Mouse (Mus musculus): ENCODE data around the gene Pnmal1. TPM values are rescaled to one million over a fixed set of nuclear protein-coding genes. Genes with fewer than 3 reads are reported as not detected.

Pnmal1 gene
- total RNA-seq, 1 experiment from 2014 or later, result not detected

- peak; percentile 14 to 37; a peak in 2 of 4 replicates for ATAC-seq (replicated peaks in 1 of 2; ENCODE audit: insufficient read depth in 1 of 2, low FRiP score in 2 of 2, low TSS enrichment in 1 of 2, low read depth in 1 of 2, poor library complexity in 2 of 2, severe bottlenecking in 2 of 2)
These were observed 20.9 kb downstream of the Pnmal1 start for GRCm38 (mm10) chr7:16980348-16980747.

GRCm38 (mm10) chr7:16982859-16983568 lies 23.5 kb downstream of the Pnmal1 start, which contains the start of gene Gm42372:
Gm42372 (plus strand) TSS chr7:16983086.
- peak; percentile 91 to 94 for ATAC-seq (replicated peaks in 1 of 2; ENCODE audit: insufficient read depth in 1 of 2, low FRiP score in 2 of 2, low TSS enrichment in 1 of 2, low read depth in 1 of 2, poor library complexity in 2 of 2, severe bottlenecking in 2 of 2)

GRCm38 (mm10) chr7:16987541-16988149 lies 28.2 kb downstream of the Pnmal1 start:
- ATAC-seq (replicated peaks in 1 of 2; ENCODE audit: insufficient read depth in 1 of 2, low FRiP score in 2 of 2, low TSS enrichment in 1 of 2, low read depth in 1 of 2, poor library complexity in 2 of 2, severe bottlenecking in 2 of 2), result no peak

- no peak for ATAC-seq (replicated peaks in 1 of 2; ENCODE audit: insufficient read depth in 1 of 2, low FRiP score in 2 of 2, low TSS enrichment in 1 of 2, low read depth in 1 of 2, poor library complexity in 2 of 2, severe bottlenecking in 2 of 2)
These were observed 28.9 kb downstream of the Pnmal1 start for GRCm38 (mm10) chr7:16988405-16988804.

- ATAC-seq (replicated peaks in 1 of 2; ENCODE audit: insufficient read depth in 1 of 2, low FRiP score in 2 of 2, low TSS enrichment in 1 of 2, low read depth in 1 of 2, poor library complexity in 2 of 2, severe bottlenecking in 2 of 2), result no peak; a peak in 1 of 4 replicates
These were observed 30.7 kb downstream of the Pnmal1 start for GRCm38 (mm10) chr7:16990006-16990744.

- peak; percentile 72 to 81 for ATAC-seq (replicated peaks in 1 of 2; ENCODE audit: insufficient read depth in 1 of 2, low FRiP score in 2 of 2, low TSS enrichment in 1 of 2, low read depth in 1 of 2, poor library complexity in 2 of 2, severe bottlenecking in 2 of 2)
These were observed 32.4 kb downstream of the Pnmal1 start for GRCm38 (mm10) chr7:16991681-16992450.

GRCm38 (mm10) chr7:16992451-16992807 lies 33.0 kb downstream of the Pnmal1 start, which contains the start of gene Ccdc8:
Ccdc8 (plus strand) TSS chr7:16992708.
- ATAC-seq (replicated peaks in 1 of 2; ENCODE audit: insufficient read depth in 1 of 2, low FRiP score in 2 of 2, low TSS enrichment in 1 of 2, low read depth in 1 of 2, poor library complexity in 2 of 2, severe bottlenecking in 2 of 2), result no peak

GRCm38 (mm10) chr7:16993651-16994399 lies 34.3 kb downstream of the Pnmal1 start:
- ATAC-seq (replicated peaks in 1 of 2; ENCODE audit: insufficient read depth in 1 of 2, low FRiP score in 2 of 2, low TSS enrichment in 1 of 2, low read depth in 1 of 2, poor library complexity in 2 of 2, severe bottlenecking in 2 of 2), result peak; percentile 88 to 91

- no peak for ATAC-seq (replicated peaks in 1 of 2; ENCODE audit: insufficient read depth in 1 of 2, low FRiP score in 2 of 2, low TSS enrichment in 1 of 2, low read depth in 1 of 2, poor library complexity in 2 of 2, severe bottlenecking in 2 of 2)
These were observed 34.9 kb downstream of the Pnmal1 start for GRCm38 (mm10) chr7:16994400-16994799.

GRCm38 (mm10) chr7:16995345-16995744 lies 35.9 kb downstream of the Pnmal1 start:
- no peak for ATAC-seq (replicated peaks in 1 of 2; ENCODE audit: insufficient read depth in 1 of 2, low FRiP score in 2 of 2, low TSS enrichment in 1 of 2, low read depth in 1 of 2, poor library complexity in 2 of 2, severe bottlenecking in 2 of 2)

- no peak for ATAC-seq (replicated peaks in 1 of 2; ENCODE audit: insufficient read depth in 1 of 2, low FRiP score in 2 of 2, low TSS enrichment in 1 of 2, low read depth in 1 of 2, poor library complexity in 2 of 2, severe bottlenecking in 2 of 2)
These were observed 39.8 kb downstream of the Pnmal1 start for GRCm38 (mm10) chr7:16999233-16999632.

- ATAC-seq (replicated peaks in 1 of 2; ENCODE audit: insufficient read depth in 1 of 2, low FRiP score in 2 of 2, low TSS enrichment in 1 of 2, low read depth in 1 of 2, poor library complexity in 2 of 2, severe bottlenecking in 2 of 2), result peak in 1 of 2 experiments; percentile 37; a peak in 2 of 4 replicates
These were observed 40.2 kb downstream of the Pnmal1 start for GRCm38 (mm10) chr7:16999650-17000049.

- peak; percentile 61 to 82 for ATAC-seq (replicated peaks in 1 of 2; ENCODE audit: insufficient read depth in 1 of 2, low FRiP score in 2 of 2, low TSS enrichment in 1 of 2, low read depth in 1 of 2, poor library complexity in 2 of 2, severe bottlenecking in 2 of 2)
These were observed 43.1 kb downstream of the Pnmal1 start for GRCm38 (mm10) chr7:17002375-17003195.

GRCm38 (mm10) chr7:17003230-17003960 lies 43.9 kb downstream of the Pnmal1 start:
- ATAC-seq (replicated peaks in 1 of 2; ENCODE audit: insufficient read depth in 1 of 2, low FRiP score in 2 of 2, low TSS enrichment in 1 of 2, low read depth in 1 of 2, poor library complexity in 2 of 2, severe bottlenecking in 2 of 2), result peak; percentile 19 to 33; a peak in 1 of 4 replicates

- no peak for ATAC-seq (replicated peaks in 1 of 2; ENCODE audit: insufficient read depth in 1 of 2, low FRiP score in 2 of 2, low TSS enrichment in 1 of 2, low read depth in 1 of 2, poor library complexity in 2 of 2, severe bottlenecking in 2 of 2)
These were observed 45.2 kb downstream of the Pnmal1 start for GRCm38 (mm10) chr7:17004716-17005115.
